Mouse (Mus musculus) layer of hippocampus, postnatal 36 days (tissue): Measurements from ENCODE around the gene Slc4a4. TPM values are rescaled to one million over a fixed set of nuclear protein-coding genes. Genes with fewer than 3 reads are reported as not detected.
A peak's percentile ranks its signal among the peaks of the same experiment; 100 is the strongest.

Experiments
- DNase-seq, 2 experiments: peaks; one replicate each; pipeline ENCODE4 v3.0.0; 2022
- total RNA-seq, 2 experiments: library from RNA; stranded (reverse); gene quantifications; 2 replicates each; pipeline ENCODE4 v1.2.3; 2021

The Slc4a4 gene
- total RNA-seq, 2 experiments from 2014 or later: 138 to 164 TPM

DNA sequence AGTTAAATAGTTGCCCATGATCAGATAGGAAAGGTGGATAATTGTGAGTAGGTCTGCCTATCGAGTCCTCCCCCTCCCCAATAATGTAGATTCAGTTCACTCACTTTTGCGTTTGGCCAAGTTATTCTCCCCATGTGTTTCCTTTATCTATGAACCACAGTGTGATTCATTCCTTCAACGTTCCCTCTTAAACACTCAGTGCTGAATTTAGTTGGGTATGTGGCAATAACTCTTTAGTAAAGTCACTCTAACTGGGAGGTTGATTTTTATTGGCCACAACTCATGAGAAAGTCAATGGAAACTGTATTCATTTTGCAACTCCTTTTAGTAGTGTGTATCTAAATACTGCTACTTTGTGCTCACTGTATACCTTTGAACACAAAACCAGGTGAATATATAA, 125.8 kb downstream of the Slc4a4 start:
- no peak for DNase-seq

DNA sequence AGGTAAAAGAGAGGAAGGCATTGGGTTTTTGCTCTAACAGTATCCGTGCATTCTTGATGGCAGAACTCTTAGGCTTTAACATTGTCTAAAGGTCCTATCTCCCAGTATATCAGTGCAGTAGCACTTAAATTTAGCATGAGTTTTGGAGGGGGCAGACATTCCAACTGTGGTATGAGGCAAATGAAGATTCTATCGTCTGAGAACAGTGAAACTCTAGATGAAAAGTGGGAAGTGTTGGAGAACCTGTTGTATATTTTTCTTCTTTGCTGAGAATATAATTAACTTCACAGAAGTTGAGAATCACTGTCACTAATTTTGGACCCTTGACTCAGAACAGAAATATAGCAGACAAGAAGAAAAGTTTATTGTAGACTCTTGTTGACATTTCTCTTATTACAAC, 128.2 kb downstream of the Slc4a4 start:
- no peak for DNase-seq

DNA sequence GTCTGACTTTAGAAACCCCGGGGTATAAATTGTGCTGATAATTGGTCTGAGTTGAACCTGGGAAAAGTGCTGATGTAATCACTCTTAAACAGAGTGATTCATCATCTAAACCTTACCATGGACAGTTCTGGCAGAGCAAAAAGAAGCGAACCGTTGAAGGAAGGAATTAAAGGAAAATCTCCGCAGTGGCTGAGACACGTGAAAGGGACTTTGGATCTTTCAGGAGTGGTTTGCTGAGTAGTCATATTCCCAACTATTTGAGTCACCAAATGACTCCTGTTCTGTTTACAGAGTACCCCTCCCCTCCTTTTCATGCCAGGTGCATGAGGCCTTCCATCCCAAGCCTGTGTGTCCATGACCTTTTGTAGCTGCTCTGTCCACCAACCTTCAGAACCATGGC, 129.3 kb downstream of the Slc4a4 start:
- DNase-seq: no peak

GRCm38 (mm10) chr5:89018537-89018936, 131.9 kb downstream of the Slc4a4 start:
- no peak for DNase-seq

GRCm38 (mm10) chr5:89024413-89024812, 137.8 kb downstream of the Slc4a4 start:
- DNase-seq: no peak

DNA sequence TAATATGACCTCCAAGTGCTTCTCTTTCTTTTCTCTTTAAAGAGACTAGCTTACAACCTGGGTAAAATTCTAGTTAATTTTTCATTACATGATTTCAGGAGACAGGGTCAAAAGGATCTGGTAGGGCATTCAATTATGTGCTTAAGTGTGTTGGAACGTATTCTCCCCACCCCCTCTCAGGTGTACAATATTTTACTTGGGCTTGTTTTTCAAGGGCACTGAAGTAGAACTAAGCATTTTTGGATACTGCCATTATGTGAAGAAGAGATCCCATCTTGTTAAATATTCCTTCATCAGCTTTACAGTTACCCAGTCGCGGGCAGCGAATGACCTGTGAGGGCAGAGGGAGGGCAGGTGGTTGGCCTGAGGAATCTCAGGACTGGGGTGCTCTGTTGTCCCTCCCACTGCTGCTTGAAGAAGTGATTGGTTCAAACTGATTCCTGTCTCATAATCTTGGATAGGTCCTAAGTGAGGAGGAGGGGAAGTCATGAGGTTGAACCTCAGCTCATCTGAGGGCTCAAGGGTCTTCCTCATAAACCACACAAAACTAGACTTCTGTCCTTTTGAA, 141.0 kb downstream of the Slc4a4 start:
- no peak for DNase-seq

- DNase-seq: no peak
These were observed 146.0 kb downstream of the Slc4a4 start for GRCm38 (mm10) chr5:89032647-89033046.

GRCm38 (mm10) chr5:89033256-89033655, 146.6 kb downstream of the Slc4a4 start:
- DNase-seq: no peak

DNA sequence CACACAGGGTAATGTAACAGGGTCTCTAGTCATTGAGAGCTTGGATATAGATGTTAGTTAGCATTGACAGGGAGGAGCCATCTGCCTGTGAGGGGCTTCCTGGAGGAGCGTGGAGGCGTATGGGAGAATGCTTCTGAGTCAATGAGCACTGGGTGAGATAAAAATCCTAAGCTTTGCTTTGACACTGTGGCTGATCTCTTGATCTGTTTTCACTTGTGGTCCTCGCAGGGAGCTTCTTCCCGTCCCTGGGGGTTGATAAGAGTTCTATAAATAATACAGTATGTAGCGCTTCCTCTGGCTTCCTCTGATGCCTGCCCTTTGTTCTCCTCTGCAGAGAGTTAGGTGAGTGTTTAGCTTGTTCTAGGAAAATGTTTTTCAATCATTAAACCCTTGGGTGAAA, 149.5 kb downstream of the Slc4a4 start:
- DNase-seq: no peak

- DNase-seq: no peak
These were observed 154.2 kb downstream of the Slc4a4 start for GRCm38 (mm10) chr5:89040814-89041213.

DNA sequence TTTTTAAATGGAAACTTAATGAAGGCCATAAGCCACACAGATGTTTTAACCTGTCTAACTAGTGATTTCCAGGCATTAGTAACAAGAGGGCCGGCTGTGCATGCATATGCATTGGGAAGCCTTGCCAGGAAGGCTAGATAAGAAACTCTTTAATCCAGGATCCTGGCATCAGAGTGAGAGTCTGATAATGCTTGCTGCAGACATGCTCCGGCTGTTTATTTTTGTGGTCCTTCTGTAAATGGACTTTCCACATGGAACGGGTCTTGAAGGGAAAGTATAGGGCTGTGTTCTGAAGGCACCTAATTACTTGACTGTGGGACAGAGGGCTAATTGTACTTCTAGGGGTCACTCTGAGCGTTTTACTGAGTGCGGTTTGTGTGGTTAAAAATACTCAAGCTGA, 157.2 kb downstream of the Slc4a4 start:
- no peak for DNase-seq

- no peak for DNase-seq
These were observed 158.2 kb downstream of the Slc4a4 start for GRCm38 (mm10) chr5:89044801-89045200.

- DNase-seq: no peak
These were observed 165.0 kb downstream of the Slc4a4 start for GRCm38 (mm10) chr5:89051577-89051976.

DNA sequence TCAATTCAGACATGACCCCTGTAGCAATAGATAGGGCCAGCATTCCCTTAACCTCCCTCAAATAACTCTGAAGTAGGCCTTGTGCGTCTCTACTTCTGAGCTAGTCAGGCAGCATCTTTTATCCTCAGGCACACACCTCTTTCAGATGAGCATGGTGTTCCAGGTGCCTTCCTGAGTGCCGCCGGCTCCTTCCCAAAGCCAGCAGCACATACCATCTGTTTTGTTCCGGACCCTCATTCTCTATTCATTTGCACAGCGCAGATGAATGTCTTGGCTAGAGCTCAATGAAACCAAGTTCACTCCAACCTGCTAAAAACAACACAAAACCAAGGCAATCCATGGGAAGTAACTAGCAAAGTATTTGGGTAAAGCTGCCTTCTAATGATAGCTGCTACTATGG, 165.6 kb downstream of the Slc4a4 start:
- no peak for DNase-seq

DNA sequence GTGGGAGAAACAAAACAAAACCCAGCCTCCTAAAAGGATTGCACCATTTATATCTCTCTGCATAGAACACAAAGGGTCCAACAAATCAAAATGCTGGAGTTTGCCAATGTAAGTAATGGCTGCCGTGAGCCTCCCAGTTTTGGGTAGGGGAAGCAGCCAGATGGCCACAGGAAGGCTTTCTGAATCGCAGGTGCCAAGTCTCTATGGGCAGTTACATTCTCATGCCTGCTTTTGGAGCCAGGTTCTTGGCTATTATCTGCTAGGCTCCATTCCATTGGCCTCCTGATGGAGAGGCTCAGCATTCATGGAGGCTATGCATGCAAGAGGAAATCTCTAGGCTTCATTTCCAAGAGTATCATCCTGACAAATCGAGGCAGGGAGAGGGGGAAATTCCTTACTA, 169.0 kb downstream of the Slc4a4 start:
- DNase-seq: no peak

DNA sequence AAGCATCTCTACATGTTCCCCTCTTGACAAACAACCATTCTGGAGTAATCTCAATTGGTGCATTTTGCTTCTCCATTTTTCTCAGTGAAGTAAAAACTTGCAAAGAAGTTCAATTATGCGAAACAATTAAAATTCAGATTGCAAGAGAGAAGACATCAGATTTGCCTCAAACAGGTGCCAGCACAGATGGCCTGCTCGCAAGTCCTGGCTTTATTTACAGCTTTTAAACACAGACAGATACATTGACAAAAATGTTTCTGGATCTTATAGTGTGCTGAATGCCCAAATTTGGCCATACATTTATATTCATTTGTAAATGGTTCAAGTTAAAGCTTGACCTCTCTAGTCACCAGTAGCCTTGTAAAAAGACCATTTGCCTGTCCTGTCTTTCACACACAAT, 169.8 kb downstream of the Slc4a4 start:
- peak; percentile 52 to 67 for DNase-seq

- DNase-seq: no peak
These were observed 174.5 kb downstream of the Slc4a4 start for GRCm38 (mm10) chr5:89061097-89061496.

- DNase-seq: no peak
These were observed 175.7 kb downstream of the Slc4a4 start for GRCm38 (mm10) chr5:89062286-89062685.

- no peak for DNase-seq
These were observed 180.5 kb downstream of the Slc4a4 start for GRCm38 (mm10) chr5:89067111-89067510.

DNA sequence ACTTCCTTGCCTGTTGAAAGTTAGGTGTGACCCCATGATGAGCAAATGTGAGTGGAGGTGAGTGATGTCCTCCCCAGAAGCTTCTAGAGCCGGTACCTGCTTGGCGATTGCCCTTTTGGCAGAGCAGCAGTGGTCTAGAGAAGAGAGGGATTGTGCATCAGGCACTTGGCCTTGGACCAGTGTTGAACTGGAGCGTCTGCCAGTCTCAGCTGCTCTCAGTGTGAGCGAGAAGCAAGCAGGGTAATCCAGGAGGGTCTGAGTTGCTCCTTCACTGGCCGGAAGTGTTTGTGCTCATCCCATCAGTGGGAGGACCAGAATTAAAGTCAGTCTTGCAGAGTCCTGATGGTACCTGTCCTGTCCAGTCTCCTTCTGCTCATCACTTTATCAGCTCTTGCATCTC, 181.5 kb downstream of the Slc4a4 start:
- DNase-seq: no peak

DNA sequence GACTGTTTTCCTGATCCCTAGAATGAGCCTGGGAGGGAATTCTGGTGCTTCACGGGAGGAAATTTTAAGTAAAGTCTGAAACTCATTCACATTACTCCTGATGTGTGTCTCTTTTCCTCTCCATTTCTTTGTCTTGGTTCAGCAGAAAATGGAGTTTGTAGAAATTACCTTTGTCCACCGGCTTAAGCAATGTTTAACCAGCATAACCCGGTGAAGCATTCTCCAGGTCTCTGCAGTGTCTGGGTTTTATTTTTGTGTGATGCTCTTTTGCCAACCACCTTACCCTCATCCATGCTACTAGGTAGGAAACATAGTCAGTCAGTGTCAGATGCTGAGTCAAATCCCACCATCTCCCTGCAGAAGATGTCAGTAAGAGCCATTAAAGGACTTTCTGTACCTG, 183.4 kb downstream of the Slc4a4 start:
- DNase-seq: no peak

GRCm38 (mm10) chr5:89071957-89072356, 185.3 kb downstream of the Slc4a4 start:
- DNase-seq: no peak

DNA sequence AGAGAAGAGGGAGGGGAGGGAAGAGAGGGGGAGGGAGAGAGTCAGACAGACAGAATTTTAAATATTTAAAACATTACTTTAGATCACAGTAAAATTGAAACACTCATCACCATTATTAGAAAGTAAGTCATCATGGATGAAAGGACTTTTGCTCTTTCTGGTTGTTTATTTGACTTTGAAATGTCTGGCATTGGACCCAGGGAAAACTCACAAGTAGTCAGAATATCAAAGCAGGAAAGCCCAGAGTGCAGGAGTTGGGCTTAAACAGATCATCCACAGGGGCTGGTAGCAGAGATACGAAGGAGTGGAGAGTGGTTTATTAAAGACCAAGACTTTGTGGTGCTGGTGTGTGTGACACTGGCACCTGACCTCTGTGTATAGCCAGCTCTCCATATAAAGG, 191.1 kb downstream of the Slc4a4 start:
- no peak for DNase-seq

- DNase-seq: no peak
These were observed 196.9 kb downstream of the Slc4a4 start for GRCm38 (mm10) chr5:89083476-89083875.

DNA sequence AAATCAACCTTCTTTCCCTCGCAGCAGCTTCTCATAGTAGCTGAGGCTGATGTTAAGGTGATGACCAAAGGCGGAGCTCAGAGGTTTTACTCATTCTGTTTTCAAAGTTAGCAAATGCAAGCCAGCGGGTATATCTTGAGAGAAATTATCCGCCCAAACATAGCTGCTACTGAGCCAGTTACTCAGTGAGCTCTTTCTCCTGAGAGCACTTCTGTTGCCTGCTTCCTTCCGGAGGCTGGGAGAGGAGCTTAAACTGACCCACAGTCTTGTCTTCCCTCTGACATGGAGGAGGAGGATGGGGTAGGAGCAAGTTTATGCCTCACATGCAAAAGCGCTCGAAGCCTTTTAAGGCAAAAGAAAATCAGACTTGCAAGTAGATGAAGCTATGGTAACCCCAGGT, 201.3 kb downstream of the Slc4a4 start:
- no peak for DNase-seq
